Mouse (Mus musculus) bone marrow macrophage, adult 2 months (primary cell): ENCODE data around the gene Stoml1.

Source experiments
- CTCF ChIP-seq: IDR thresholded peaks from 2 replicates; pipeline ENCODE4 v1.5.1; 2012; ENCODE audit warnings: low read depth, mild to moderate bottlenecking, low read length, moderate library complexity
- POLR2A ChIP-seq: IDR thresholded peaks from 2 replicates; pipeline ENCODE4 v1.6.1; 2012; ENCODE audit warnings: mild to moderate bottlenecking, low read depth, low read length, borderline replicate concordance

DNA sequence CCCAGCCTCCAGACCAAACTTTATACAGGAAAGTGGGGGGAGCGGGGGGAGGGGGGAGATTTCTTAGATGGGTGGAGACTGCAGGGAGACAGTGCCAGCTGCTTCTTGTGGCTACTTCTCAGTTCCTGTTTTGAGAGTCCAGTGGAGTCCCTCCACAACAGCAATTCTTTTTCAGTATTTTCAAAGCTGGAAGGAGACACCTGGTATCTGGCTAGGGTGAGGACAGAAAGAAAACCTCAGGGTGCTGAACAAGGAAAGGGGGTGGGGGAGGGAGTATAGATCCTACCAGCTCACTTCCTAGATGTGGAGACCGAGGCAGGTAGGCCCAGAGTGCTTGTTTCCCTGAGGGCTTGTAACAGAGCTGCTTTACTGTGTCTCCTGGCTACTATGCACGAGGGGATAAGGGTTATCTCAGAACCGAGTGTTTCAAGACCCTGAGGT is 13.6 kb downstream of the Stoml1 start:
- TF ChIP-seq POLR2A = no peak
- TF ChIP-seq CTCF = no peak
